Mouse (Mus musculus) midbrain, embryonic 11.5 days (tissue): ENCODE results near the gene Stk32c. TPM values are rescaled to one million over a fixed set of nuclear protein-coding genes. Genes with fewer than 3 reads are reported as not detected.

Source experiments
- ATAC-seq: fragments of 200-750 bp; cut with Nextera tagmentation; 2 replicates; pipeline ENCODE4 v1.8.0; 2017; ENCODE audit warnings: moderate TSS enrichment, moderate library complexity; ENCODE audit not compliant: low FRiP score
- DNase-seq: peaks from one replicate; pipeline ENCODE4 v3.0.0; 2015; ENCODE audit warnings: low spot score; ENCODE audit errors: missing footprints
- H3K27ac ChIP-seq: fragments of 300-500 bp; sonication (generic); 2 replicates; pipeline ENCODE4 v1.5.1; 2014; ENCODE audit warnings: low read depth, low read length
- H3K27me3 ChIP-seq: fragments of 300-500 bp; sonication (generic); 2 replicates; pipeline ENCODE4 v1.6.1; 2014; ENCODE audit warnings: mild to moderate bottlenecking, low read length, moderate library complexity, mixed read lengths; ENCODE audit not compliant: control insufficient read depth, insufficient read depth
- H3K36me3 ChIP-seq: fragments of 300-500 bp; sonication (generic); 2 replicates; pipeline ENCODE4 v1.6.1; 2014; ENCODE audit warnings: mild to moderate bottlenecking, low read length, moderate library complexity, mixed read lengths; ENCODE audit not compliant: control insufficient read depth, insufficient read depth
- H3K4me1 ChIP-seq: fragments of 300-500 bp; sonication (generic); 2 replicates; pipeline ENCODE4 v1.6.1; 2014; ENCODE audit warnings: low read length; ENCODE audit not compliant: control insufficient read depth, insufficient read depth
- H3K4me2 ChIP-seq: fragments of 300-500 bp; sonication (generic); 2 replicates; pipeline ENCODE4 v1.6.1; 2014; ENCODE audit warnings: mild to moderate bottlenecking, moderate library complexity
- H3K4me3 ChIP-seq: fragments of 300-500 bp; sonication (generic); 2 replicates; pipeline ENCODE4 v1.5.1; 2014; ENCODE audit warnings: low read depth, low read length
- H3K9ac ChIP-seq: fragments of 300-500 bp; sonication (generic); 2 replicates; pipeline ENCODE4 v1.6.1; 2014; ENCODE audit warnings: low read length
- H3K9me3 ChIP-seq: fragments of 300-500 bp; sonication (generic); 2 replicates; pipeline ENCODE4 v1.6.1; 2016; ENCODE audit warnings: low read length; ENCODE audit not compliant: control insufficient read depth
- WGBS: fragments of 180-500 bp; shearing (Covaris S2); extraction: QIAGEN DNeasy Blood & Tissue Kit; methylation state at CpG from one replicate; pipeline ENCODE4 v1.1.7; 2014; 5-methylcytosine and 5-hydroxymethylcytosine counted together
- polyA plus RNA-seq: library from polyadenylated mRNA; unstranded; fragments of >200 nt; fragmentation: Nextera tagmentation; extraction: Ambion mirVana; gene quantifications from 2 replicates; pipeline ENCODE4 v1.2.1, GENCODE M21; 2014

The Stk32c gene
- polyA plus RNA-seq, 1 experiment from 2014 or later, result 0.63 TPM

GRCm38 (mm10) chr7:139101826-139102225 is 111.3 kb downstream of the Stk32c start:
- no peaks in the 10 kb centered on the region; the same call in 1 of the 2 replicates for H3K36me3 ChIP-seq
- H3K9me3 ChIP-seq, result no peaks in the 10 kb centered on the region
- no peak overlapping the region for H3K27ac ChIP-seq
- no peak overlapping the region for H3K4me3 ChIP-seq
- no peaks in the 10 kb centered on the region for H3K4me1 ChIP-seq
- no peak overlapping the region for H3K4me2 ChIP-seq
- 74% methylated on average over 3 of the region's 3 CpGs for WGBS
- H3K27me3 ChIP-seq, result no peaks in the 10 kb centered on the region
- no peak overlapping the region for H3K9ac ChIP-seq
- DNase-seq (peak; percentile 54), ATAC-seq (no peak)

- 73% methylated on average over 10 of the region's 10 CpGs for WGBS
- Histone ChIP-seq H3K9me3 (no peaks in the 10 kb centered on the region), H3K36me3 (no peaks in the 10 kb centered on the region; the same call in 1 of the 2 replicates)
These were observed 111.8 kb downstream of the Stk32c start for GRCm38 (mm10) chr7:139101286-139101804.

GRCm38 (mm10) chr7:139100531-139101095 is 112.5 kb downstream of the Stk32c start:
- 66% methylated on average over 12 of the region's 12 CpGs for WGBS
- no peak overlapping the region for H3K4me3 ChIP-seq
- no peak for ATAC-seq
- DNase-seq, result peak; percentile 73
- no peaks in the 10 kb centered on the region for H3K9me3 ChIP-seq
- H3K27me3 ChIP-seq, result no peaks in the 10 kb centered on the region
- H3K9ac ChIP-seq, result no peak overlapping the region
- no peak overlapping the region for H3K4me2 ChIP-seq
- no peaks in the 10 kb centered on the region; the same call in 1 of the 2 replicates for H3K4me1 ChIP-seq
- H3K27ac ChIP-seq, result no peak overlapping the region
- peaks cover 2% of the 10 kb centered on the region; the same call in 1 of the 2 replicates for H3K36me3 ChIP-seq

More at GRCm38 (mm10) chr7:139101286-139101804, 111.8 kb downstream of the Stk32c start:
- Histone ChIP-seq H3K4me2 (no peak overlapping the region), H3K4me3 (no peak overlapping the region), H3K9ac (no peak overlapping the region), H3K4me1 (no peaks in the 10 kb centered on the region), H3K27me3 (no peaks in the 10 kb centered on the region), H3K27ac (no peak overlapping the region)
- DNase-seq (peak; percentile 67), ATAC-seq (no peak)

GRCm38 (mm10) chr7:139096399-139096798 is 116.7 kb downstream of the Stk32c start:
- Histone ChIP-seq H3K27me3 (no peaks in the 10 kb centered on the region), H3K9ac (no peak overlapping the region), H3K9me3 (no peaks in the 10 kb centered on the region), H3K4me1 (no peaks in the 10 kb centered on the region; the same call in none of the 2 replicates), H3K4me2 (no peak overlapping the region), H3K27ac (no peak overlapping the region), H3K4me3 (no peak overlapping the region), H3K36me3 (peaks cover 10% of the 10 kb centered on the region)
- WGBS, result 88% methylated on average over 6 of the region's 6 CpGs
- DNase-seq (no peak), ATAC-seq (no peak)

- no peaks in the 10 kb centered on the region for H3K27me3 ChIP-seq
- no peak overlapping the region for H3K27ac ChIP-seq
- 81% methylated on average over 7 of the region's 7 CpGs for WGBS
- H3K9me3 ChIP-seq, result no peaks in the 10 kb centered on the region
- no peak overlapping the region for H3K4me2 ChIP-seq
- H3K4me1 ChIP-seq, result no peaks in the 10 kb centered on the region; the same call in none of the 2 replicates
- no peak overlapping the region for H3K4me3 ChIP-seq
- H3K9ac ChIP-seq, result no peak overlapping the region
- no peak for DNase-seq
- no peak for ATAC-seq
- H3K36me3 ChIP-seq, result peaks cover 16% of the 10 kb centered on the region
These were observed 117.8 kb downstream of the Stk32c start for GRCm38 (mm10) chr7:139095282-139095681.

- H3K27ac ChIP-seq, result no peak overlapping the region
- no peaks in the 10 kb centered on the region; the same call in none of the 2 replicates for H3K4me1 ChIP-seq
- no peak overlapping the region for H3K4me3 ChIP-seq
- H3K9me3 ChIP-seq, result no peaks in the 10 kb centered on the region
- DNase-seq (no peak), ATAC-seq (no peak)
- no peak overlapping the region for H3K9ac ChIP-seq
- no peak overlapping the region for H3K4me2 ChIP-seq
- no peaks in the 10 kb centered on the region for H3K27me3 ChIP-seq
- WGBS, result 85% methylated on average over 6 of the region's 6 CpGs
- peaks cover 16% of the 10 kb centered on the region for H3K36me3 ChIP-seq
These were observed 118.3 kb downstream of the Stk32c start for GRCm38 (mm10) chr7:139094761-139095160.

GRCm38 (mm10) chr7:139093781-139094180 is 119.3 kb downstream of the Stk32c start:
- ATAC-seq (no peak), DNase-seq (no peak)
- Histone ChIP-seq H3K27ac (no peak overlapping the region), H3K4me1 (no peaks in the 10 kb centered on the region; the same call in none of the 2 replicates), H3K36me3 (peaks cover 16% of the 10 kb centered on the region), H3K4me3 (no peak overlapping the region), H3K9ac (no peak overlapping the region), H3K4me2 (no peak overlapping the region), H3K9me3 (no peaks in the 10 kb centered on the region), H3K27me3 (no peaks in the 10 kb centered on the region)
- WGBS, result 86% methylated on average over 7 of the region's 7 CpGs

GRCm38 (mm10) chr7:139093124-139093523 is 120.0 kb downstream of the Stk32c start:
- H3K4me1 ChIP-seq, result peaks cover 2% of the 10 kb centered on the region
- WGBS, result 84% methylated on average over 5 of the region's 5 CpGs
- H3K36me3 ChIP-seq, result peaks cover 16% of the 10 kb centered on the region
- ATAC-seq (no peak), DNase-seq (no peak)
- no peak overlapping the region for H3K9ac ChIP-seq
- H3K4me2 ChIP-seq, result no peak overlapping the region
- H3K4me3 ChIP-seq, result no peak overlapping the region
- no peaks in the 10 kb centered on the region for H3K27me3 ChIP-seq
- H3K9me3 ChIP-seq, result no peaks in the 10 kb centered on the region
- H3K27ac ChIP-seq, result no peak overlapping the region

GRCm38 (mm10) chr7:139092676-139093075 is 120.4 kb downstream of the Stk32c start:
- H3K4me1 ChIP-seq, result peaks cover 6% of the 10 kb centered on the region
- DNase-seq, result no peak
- no peak overlapping the region for H3K4me2 ChIP-seq
- H3K9me3 ChIP-seq, result no peaks in the 10 kb centered on the region
- no peak overlapping the region for H3K9ac ChIP-seq
- H3K4me3 ChIP-seq, result no peak overlapping the region
- no peak for ATAC-seq
- no peaks in the 10 kb centered on the region for H3K27me3 ChIP-seq
- H3K27ac ChIP-seq, result no peak overlapping the region
- WGBS, result 93% methylated on average over 5 of the region's 5 CpGs
- peaks cover 16% of the 10 kb centered on the region for H3K36me3 ChIP-seq
